In genomic region chr2:18816036-18816435, GRCm38 (mm10) we compare ENCODE assay signal across 31 mouse cellular contexts.
DNase-seq lines count a peak whose midpoint lies in the region; ATAC-seq and TF ChIP-seq lines count a peak whose summit lies in the region.
"Had no signal": no experiment of that assay in that cellular context is flagged by ENCODE, and none has a peak within 500 bp of the region (broad histone marks: within the 10 kb centered on the region; RNA-seq: fewer than 3 reads in every experiment).

No protein-coding gene starts in this region.

- H3K27ac ChIP-seq in CH12.LX (ENCODE audit: insufficient read depth, low read depth): no peak overlapping the region
- no peak overlapping the region for H3K27ac ChIP-seq in intestine, embryonic 15.5 days
- H3K27ac ChIP-seq in kidney, embryonic 14.5 days (ENCODE audit: low read depth, low read length): no peak overlapping the region
- H3K27ac ChIP-seq: embryonic facial prominence, embryonic 13.5 days; forebrain, embryonic 10.5 days; forebrain, embryonic 15.5 days; hindbrain, embryonic 15.5 days; limb, embryonic 10.5 days; limb, embryonic 15.5 days; liver, embryonic 13.5 days; neural tube, embryonic 12.5 days had no signal

- peaks cover 6 to 50% of the 10 kb centered on the region in 2 experiments for H3K4me1 ChIP-seq in CH12.LX (ENCODE audit: control insufficient read depth in 1 of 2, insufficient read depth in 2 of 2)
- peaks cover 6% of the 10 kb centered on the region; the same call in 1 of the 2 replicates for H3K4me1 ChIP-seq in intestine, embryonic 15.5 days (replicated peaks)
- no peaks in the 10 kb centered on the region for H3K4me1 ChIP-seq in kidney, embryonic 14.5 days (ENCODE audit: control insufficient read depth, insufficient read depth, low read length)
- H3K4me1 ChIP-seq: forebrain, embryonic 15.5 days; hindbrain, embryonic 15.5 days; liver, embryonic 13.5 days; neural tube, embryonic 12.5 days had no signal

- no peak; the same call in 1 of the 2 replicates for TF ChIP-seq RAD21 in CH12.LX (IDR thresholded peaks at IDR 0.05; ENCODE audit: low read depth, low read length)

- no peak overlapping the region for H3K9ac ChIP-seq in CH12.LX (ENCODE audit: insufficient read depth, low read depth)
- H3K9ac ChIP-seq in intestine, embryonic 15.5 days: no peak overlapping the region
- no peak overlapping the region for H3K9ac ChIP-seq in kidney, embryonic 14.5 days (ENCODE audit: low read depth, low read length)
- H3K9ac ChIP-seq: embryonic facial prominence, embryonic 13.5 days; forebrain, embryonic 15.5 days; hindbrain, embryonic 15.5 days; limb, embryonic 15.5 days; liver, embryonic 13.5 days; neural tube, embryonic 12.5 days had no signal

- H3K4me3 ChIP-seq in CH12.LX (replicated peaks in 1 of 3; ENCODE audit: low read depth in 2 of 3, low read length in 2 of 3, poor library complexity in 1 of 3): no peak overlapping the region
- H3K4me3 ChIP-seq in intestine, embryonic 15.5 days (replicated peaks): no peak overlapping the region
- H3K4me3 ChIP-seq in kidney, embryonic 14.5 days (ENCODE audit: low read length): no peak overlapping the region
- H3K4me3 ChIP-seq: embryonic facial prominence, embryonic 13.5 days; forebrain, embryonic 10.5 days; forebrain, embryonic 15.5 days; hindbrain, embryonic 15.5 days; limb, embryonic 10.5 days; limb, embryonic 15.5 days; liver, embryonic 13.5 days; myocyte; neural tube, embryonic 12.5 days had no signal

- TF ChIP-seq EP300 in CH12.LX (IDR thresholded peaks at IDR 0.05; ENCODE audit: low read length): 0 out of 2 replicates have a peak, but pooled peaks have one; percentile 18

- H3K27me3 ChIP-seq in CH12.LX (replicated peaks): no peaks in the 10 kb centered on the region
- no peaks in the 10 kb centered on the region for H3K27me3 ChIP-seq in intestine, embryonic 15.5 days (replicated peaks)
- no peaks in the 10 kb centered on the region for H3K27me3 ChIP-seq in kidney, embryonic 14.5 days (ENCODE audit: control insufficient read depth, insufficient read depth, low read length)
- H3K27me3 ChIP-seq: forebrain, embryonic 15.5 days; hindbrain, embryonic 15.5 days; limb, embryonic 15.5 days; liver, embryonic 13.5 days; neural tube, embryonic 12.5 days; Patski had no signal

- ATAC-seq in megakaryocyte, adult 5-6 weeks (ENCODE audit: poor library complexity, severe bottlenecking): peak; percentile 88
- ATAC-seq in intestine, embryonic 15.5 days: no peak
- no peak for ATAC-seq in kidney, embryonic 14.5 days (ENCODE audit: low FRiP score, low TSS enrichment)
- ATAC-seq: forebrain, embryonic 15.5 days; inflammation-experienced regulatory T-cells, adult 6 months; midbrain, embryonic 16.5 days; Patski had no signal

- no peaks in the 10 kb centered on the region for H3K9me3 ChIP-seq in CH12.LX (replicated peaks; ENCODE audit: low read length)
- H3K9me3 ChIP-seq in intestine, embryonic 15.5 days: no peaks in the 10 kb centered on the region
- H3K9me3 ChIP-seq in kidney, embryonic 14.5 days (ENCODE audit: control insufficient read depth, low read length): no peaks in the 10 kb centered on the region
- H3K9me3 ChIP-seq: embryonic facial prominence, embryonic 13.5 days; forebrain, embryonic 10.5 days; forebrain, embryonic 15.5 days; hindbrain, embryonic 15.5 days; limb, embryonic 10.5 days; limb, embryonic 15.5 days; liver, embryonic 13.5 days; neural tube, embryonic 12.5 days had no signal

- in situ Hi-C loops in CH12.LX (cut with MboI; ENCODE audit: low pct_ligation_motif_present, low pct_unique_long_range_greater_than_20kb, low sequenced_read_pairs): no loop called here

- no peak overlapping the region for H3K4me2 ChIP-seq in CH12.LX (ENCODE audit: insufficient read depth, low read depth, poor library complexity, severe bottlenecking)
- H3K4me2 ChIP-seq in intestine, embryonic 15.5 days (replicated peaks): no peak overlapping the region
- H3K4me2 ChIP-seq in kidney, embryonic 14.5 days (replicated peaks; ENCODE audit: low read depth, low read length): no peak overlapping the region
- H3K4me2 ChIP-seq: embryonic facial prominence, embryonic 13.5 days; forebrain, embryonic 15.5 days; heart, embryonic 11.5 days; hindbrain, embryonic 15.5 days; limb, embryonic 15.5 days; liver, embryonic 13.5 days; midbrain, embryonic 11.5 days; neural tube, embryonic 12.5 days had no signal

- no peak for TF ChIP-seq CTCF in CH12.LX (conservative IDR thresholded peaks at IDR 0.05 in 1 of 2, IDR thresholded peaks at IDR 0.05 in 1 of 2; ENCODE audit: low read depth in 2 of 2, low read length in 2 of 2)

- peak; percentile 14 for DNase-seq in lung, postnatal 36 days
- DNase-seq in lung, adult 18-20 months: no peak
- peak; percentile 47 for DNase-seq in CH12.LX (ENCODE audit: extremely low read depth)
- no peak for DNase-seq in thymus, postnatal 0 days (ENCODE audit: low spot score)
- DNase-seq: cerebellum, adult 11 months; embryo, embryonic 11 days; gastrocnemius, postnatal 25 days; heart, adult 18-20 months; heart, postnatal 36 days; kidney, adult 18-20 months; kidney, postnatal 36 days; liver, embryonic 13.5 days; lung, adult 2 months; lung, postnatal 10 days; thymus, postnatal 4 days had no signal

- H3K79me2 ChIP-seq in CH12.LX (replicated peaks; ENCODE audit: control insufficient read depth, extremely low read depth, insufficient read depth, poor library complexity, severe bottlenecking): no peaks in the 10 kb centered on the region

- 100% methylated on average over 2 of the region's 2 CpGs for WGBS in intestine, embryonic 15.5 days
- 87% methylated on average over 2 of the region's 2 CpGs for WGBS in kidney, embryonic 14.5 days

- TF ChIP-seq POLR2A in CH12.LX (IDR thresholded peaks at IDR 0.05; ENCODE audit: low read depth, low read length): no peak

- H3K36me3 ChIP-seq in CH12.LX (replicated peaks in 1 of 2; ENCODE audit: control insufficient read depth in 1 of 2, insufficient read depth in 1 of 2, low read length in 1 of 2): no peaks in the 10 kb centered on the region
- no peaks in the 10 kb centered on the region for H3K36me3 ChIP-seq in intestine, embryonic 15.5 days
- H3K36me3 ChIP-seq in kidney, embryonic 14.5 days (ENCODE audit: control insufficient read depth, insufficient read depth, low read length): no peaks in the 10 kb centered on the region
- H3K36me3 ChIP-seq: embryonic facial prominence, embryonic 13.5 days; forebrain, embryonic 10.5 days; forebrain, embryonic 15.5 days; hindbrain, embryonic 15.5 days; limb, embryonic 10.5 days; limb, embryonic 15.5 days; liver, embryonic 13.5 days; neural tube, embryonic 12.5 days had no signal

- dilution Hi-C loops in CH12.LX (cut with MboI; ENCODE audit: extremely low pct_ligation_motif_present, extremely low pct_unique_long_range_greater_than_20kb, low sequenced_read_pairs): no loop called here

TF ChIP-seq in CH12.LX, 34 proteins besides CTCF, POLR2A, EP300 and RAD21:
- no peak for TF ChIP-seq MAFK (IDR thresholded peaks at IDR 0.05; ENCODE audit: insufficient replicate concordance, low read length)
- 0 out of 2 replicates have a peak, but pooled peaks have one; percentile 37 for TF ChIP-seq IRF4 (IDR thresholded peaks at IDR 0.05; ENCODE audit: low read depth, low read length)

Comparison
In these comparisons a context has a peak if more than half of its experiments do, and no peak if none do; other contexts are left out.
1. DNase-seq: peak in lung, postnatal 36 days (single experiment) and CH12.LX (single experiment); none in lung, adult 18-20 months (0 of 2) and thymus, postnatal 0 days (single experiment).